Mouse (Mus musculus) lung, embryonic 14.5 days (tissue): ENCODE measurements around the gene Washc1. TPM values are rescaled to one million over a fixed set of nuclear protein-coding genes. Genes with fewer than 3 reads are reported as not detected.

Source experiments
- ATAC-seq: fragments of 200-750 bp; cut with Nextera tagmentation; 2 replicates; pipeline ENCODE4 v1.8.0; 2017; ENCODE audit warnings: mild to moderate bottlenecking, moderate TSS enrichment, moderate library complexity; ENCODE audit not compliant: insufficient read depth
- DNase-seq: peaks from one replicate; pipeline ENCODE4 v3.0.0-alpha.2; 2015
- H3K27ac ChIP-seq: fragments of 300-500 bp; sonication (generic); 2 replicates; pipeline ENCODE4 v1.5.1; 2014; ENCODE audit warnings: low read depth, mild to moderate bottlenecking, moderate library complexity
- H3K27me3 ChIP-seq: fragments of 300-500 bp; sonication (generic); 2 replicates; pipeline ENCODE4 v1.6.1; 2014; ENCODE audit warnings: low read length, control low read depth; ENCODE audit not compliant: insufficient read depth
- H3K36me3 ChIP-seq: fragments of 300-500 bp; sonication (generic); 2 replicates; pipeline ENCODE4 v1.6.1; 2014; ENCODE audit warnings: control low read depth; ENCODE audit not compliant: insufficient read depth
- H3K4me1 ChIP-seq: fragments of 300-500 bp; sonication (generic); 2 replicates; pipeline ENCODE4 v1.6.1; 2014; ENCODE audit warnings: antibody characterized with exemption, control low read depth; ENCODE audit not compliant: insufficient read depth
- H3K4me2 ChIP-seq: fragments of 300-500 bp; sonication (generic); 2 replicates; pipeline ENCODE4 v1.6.1; 2014; ENCODE audit warnings: mild to moderate bottlenecking
- H3K4me3 ChIP-seq: fragments of 300-500 bp; sonication (generic); 2 replicates; pipeline ENCODE4 v1.5.1; 2014; ENCODE audit warnings: low read depth, low read length
- H3K9ac ChIP-seq: fragments of 300-500 bp; sonication (generic); 2 replicates; pipeline ENCODE4 v1.6.1; 2014
- H3K9me3 ChIP-seq: fragments of 300-500 bp; sonication (generic); 2 replicates; pipeline ENCODE4 v1.6.1; 2016; ENCODE audit warnings: low read depth, low read length, control low read depth
- CTCF ChIP-seq: IDR thresholded peaks from 2 replicates; pipeline ENCODE4 v1.5.1; 2016; ENCODE audit warnings: antibody characterized with exemption, low read depth
- WGBS: fragments of 180-500 bp; shearing (Covaris S2); extraction: QIAGEN DNeasy Blood & Tissue Kit; methylation state at CpG from one replicate; pipeline ENCODE4 v1.1.7; 2014; 5-methylcytosine and 5-hydroxymethylcytosine counted together
- polyA plus RNA-seq: library from polyadenylated mRNA; unstranded; fragments of >200 nt; fragmentation: Nextera tagmentation; extraction: Ambion mirVana; gene quantifications from 2 replicates; pipeline ENCODE4 v1.2.1, GENCODE M21; 2014

Washc1 gene
- polyA plus RNA-seq, 1 experiment from 2014 or later: 31.5 TPM

DNA sequence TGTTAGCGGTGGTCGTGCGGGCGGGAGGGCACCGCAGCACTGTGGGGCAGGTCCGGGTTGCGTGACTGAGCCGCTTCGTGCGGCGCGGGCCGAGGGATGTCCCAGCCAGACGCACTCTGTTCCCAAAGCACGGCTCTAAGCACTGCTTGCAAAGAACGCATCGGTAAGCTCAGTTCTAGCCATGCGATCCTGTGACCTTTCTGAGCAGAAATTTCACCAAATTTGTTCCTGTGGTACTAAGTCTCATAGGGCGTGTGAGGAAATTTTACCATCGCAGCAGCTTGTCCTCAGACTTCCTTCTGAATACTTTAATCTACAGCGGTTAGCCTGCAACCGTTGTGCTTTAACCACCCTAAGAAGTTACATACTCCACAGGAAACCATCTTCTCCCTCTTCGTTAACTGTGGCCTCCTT is 33.9 kb upstream of the Washc1 start:
- Histone ChIP-seq H3K36me3 (peaks cover 35% of the 10 kb centered on the region), H3K27me3 (no peaks in the 10 kb centered on the region), H3K4me2 (peak overlapping the region; percentile 89), H3K9me3 (no peaks in the 10 kb centered on the region), H3K4me3 (peak overlapping the region; percentile 95), H3K9ac (peak overlapping the region; percentile 67), H3K4me1 (no peaks in the 10 kb centered on the region), H3K27ac (peak overlapping the region; percentile 83)
- ATAC-seq (peak; percentile 72), DNase-seq (peak; percentile 62)
- WGBS: under 1% methylated on average over 23 of the region's 23 CpGs
- no peak for TF ChIP-seq CTCF

DNA sequence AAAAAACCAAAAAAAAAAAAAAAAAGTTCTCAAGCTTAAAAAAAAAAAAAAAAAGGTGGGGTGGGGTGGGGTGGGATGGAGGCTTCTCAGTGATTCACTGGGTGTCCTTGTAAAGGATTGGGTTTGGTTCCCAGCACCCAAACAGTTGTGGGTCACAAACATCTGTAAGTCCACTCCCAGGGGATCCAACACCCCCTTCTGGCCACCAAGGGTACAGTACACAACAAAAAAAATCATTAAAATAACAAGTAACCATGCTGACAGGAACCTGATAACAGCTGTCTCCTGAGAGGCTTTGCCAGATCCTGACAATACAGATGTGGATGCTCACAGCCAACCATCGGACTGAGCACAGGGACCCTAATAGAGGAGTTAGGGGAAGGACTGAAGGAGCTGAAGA is 26.9 kb upstream of the Washc1 start:
- no peak overlapping the region for H3K9ac ChIP-seq
- H3K9me3 ChIP-seq: no peaks in the 10 kb centered on the region
- no peaks in the 10 kb centered on the region for H3K4me1 ChIP-seq
- H3K4me3 ChIP-seq: no peak overlapping the region
- ATAC-seq (no peak), DNase-seq (peak; percentile 11)
- 48% methylated on average over 1 of the region's 1 CpGs for WGBS
- H3K4me2 ChIP-seq: no peak overlapping the region
- H3K27me3 ChIP-seq: no peaks in the 10 kb centered on the region
- no peak for TF ChIP-seq CTCF
- H3K27ac ChIP-seq: no peak overlapping the region
- peaks cover 63% of the 10 kb centered on the region for H3K36me3 ChIP-seq

DNA sequence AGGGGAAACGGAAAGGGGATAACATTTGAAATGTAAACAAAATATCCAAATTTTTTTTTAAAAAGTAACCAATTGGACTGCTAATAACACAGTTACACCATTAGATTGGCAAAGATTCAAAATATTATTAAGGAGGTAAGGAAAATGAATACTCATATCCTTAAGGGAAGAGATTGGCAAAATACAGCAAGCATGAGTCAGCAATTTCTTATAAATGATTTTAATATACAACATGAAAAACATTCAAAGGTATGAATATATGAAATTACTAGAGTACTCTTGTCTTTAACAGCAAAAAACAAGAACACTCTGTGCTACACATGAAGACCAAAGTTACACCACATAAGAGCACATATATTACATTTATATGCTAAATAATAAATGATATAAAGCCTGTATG is 26.3 kb upstream of the Washc1 start:
- no peak overlapping the region for H3K4me3 ChIP-seq
- no peaks in the 10 kb centered on the region for H3K27me3 ChIP-seq
- ATAC-seq: no peak
- no peak for TF ChIP-seq CTCF
- H3K9me3 ChIP-seq: no peaks in the 10 kb centered on the region
- no peaks in the 10 kb centered on the region for H3K4me1 ChIP-seq
- H3K27ac ChIP-seq: no peak overlapping the region
- no peak for DNase-seq
- peaks cover 61% of the 10 kb centered on the region for H3K36me3 ChIP-seq
- H3K4me2 ChIP-seq: no peak overlapping the region
- no peak overlapping the region for H3K9ac ChIP-seq
- 70% methylated on average over 1 of the region's 1 CpGs for WGBS

DNA sequence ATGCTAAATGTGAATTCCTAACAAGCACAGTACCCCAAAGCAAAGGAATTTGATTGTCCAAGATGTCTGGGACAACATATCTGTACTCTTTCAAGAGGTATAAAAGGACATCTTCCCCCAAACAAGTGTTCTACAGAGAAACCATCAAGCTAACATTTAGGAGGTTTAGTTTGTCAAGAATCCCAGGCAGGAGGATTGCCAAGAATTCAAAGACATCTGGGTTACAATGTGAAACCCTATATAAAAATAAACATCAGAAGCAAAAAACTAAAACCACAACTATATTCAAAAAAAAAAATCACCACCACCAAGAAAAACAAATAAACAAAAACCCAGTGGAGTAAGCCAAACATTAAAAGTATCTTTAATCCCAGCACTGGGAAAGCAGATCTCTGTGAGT is 21.1 kb upstream of the Washc1 start:
- no peak for DNase-seq
- H3K9me3 ChIP-seq: no peaks in the 10 kb centered on the region
- ATAC-seq: no peak
- no peaks in the 10 kb centered on the region for H3K4me1 ChIP-seq
- H3K4me3 ChIP-seq: no peak overlapping the region
- no peaks in the 10 kb centered on the region for H3K27me3 ChIP-seq
- H3K4me2 ChIP-seq: no peak overlapping the region
- no peak overlapping the region for H3K27ac ChIP-seq
- no peak for TF ChIP-seq CTCF
- H3K9ac ChIP-seq: no peak overlapping the region
- peaks cover 47% of the 10 kb centered on the region for H3K36me3 ChIP-seq

DNA sequence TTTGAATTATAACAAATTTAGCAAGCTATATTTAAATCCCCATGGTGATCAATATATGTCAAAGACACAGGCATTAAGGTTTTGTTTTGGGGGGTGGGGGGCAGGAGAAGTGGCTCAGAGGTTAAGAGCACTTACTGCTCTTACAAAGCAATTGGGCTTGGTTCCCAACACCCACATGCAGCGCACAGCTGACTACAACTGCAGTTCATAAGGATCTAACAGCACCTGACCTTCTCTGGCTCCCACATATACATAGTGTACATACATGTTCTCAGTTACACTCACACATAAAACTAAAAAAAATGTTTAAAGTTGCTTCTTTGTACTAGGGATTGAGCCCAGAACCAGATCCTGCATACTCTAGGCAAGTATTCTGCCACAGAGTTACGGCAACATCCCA is 20.0 kb upstream of the Washc1 start:
- TF ChIP-seq CTCF: no peak
- WGBS: 91% methylated on average over 2 of the region's 2 CpGs
- peaks cover 38% of the 10 kb centered on the region for H3K36me3 ChIP-seq
- H3K4me2 ChIP-seq: no peak overlapping the region
- no peaks in the 10 kb centered on the region for H3K27me3 ChIP-seq
- DNase-seq (no peak), ATAC-seq (no peak)
- no peak overlapping the region for H3K9ac ChIP-seq
- H3K27ac ChIP-seq: no peak overlapping the region
- H3K4me3 ChIP-seq: no peak overlapping the region
- no peaks in the 10 kb centered on the region for H3K9me3 ChIP-seq
- no peaks in the 10 kb centered on the region for H3K4me1 ChIP-seq

DNA sequence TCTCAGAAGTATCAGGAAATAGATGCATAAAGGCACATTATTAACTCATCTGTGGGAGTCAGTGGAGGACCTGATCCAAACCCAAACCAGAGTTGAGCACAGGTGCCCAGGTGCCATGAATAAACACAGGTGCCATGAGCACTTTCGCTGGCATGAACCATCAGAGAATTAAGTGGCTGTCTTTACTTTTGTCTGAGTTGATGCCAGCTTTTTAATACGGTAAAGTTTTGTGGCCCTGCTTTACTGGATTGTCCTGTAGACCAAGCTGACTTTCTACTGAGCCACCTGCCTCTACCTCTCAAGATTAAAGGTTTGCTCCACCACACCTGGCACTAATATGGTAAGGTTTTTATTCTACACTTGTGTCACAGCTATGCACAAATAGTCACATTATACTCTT is 19.3 kb upstream of the Washc1 start:
- DNase-seq (no peak), ATAC-seq (no peak)
- Histone ChIP-seq H3K9ac (no peak overlapping the region), H3K4me3 (no peak overlapping the region), H3K36me3 (peaks cover 36% of the 10 kb centered on the region), H3K27ac (no peak overlapping the region), H3K4me2 (no peak overlapping the region), H3K27me3 (no peaks in the 10 kb centered on the region), H3K4me1 (no peaks in the 10 kb centered on the region), H3K9me3 (no peaks in the 10 kb centered on the region)
- WGBS: 91% methylated on average over 2 of the region's 2 CpGs
- TF ChIP-seq CTCF: no peak

DNA sequence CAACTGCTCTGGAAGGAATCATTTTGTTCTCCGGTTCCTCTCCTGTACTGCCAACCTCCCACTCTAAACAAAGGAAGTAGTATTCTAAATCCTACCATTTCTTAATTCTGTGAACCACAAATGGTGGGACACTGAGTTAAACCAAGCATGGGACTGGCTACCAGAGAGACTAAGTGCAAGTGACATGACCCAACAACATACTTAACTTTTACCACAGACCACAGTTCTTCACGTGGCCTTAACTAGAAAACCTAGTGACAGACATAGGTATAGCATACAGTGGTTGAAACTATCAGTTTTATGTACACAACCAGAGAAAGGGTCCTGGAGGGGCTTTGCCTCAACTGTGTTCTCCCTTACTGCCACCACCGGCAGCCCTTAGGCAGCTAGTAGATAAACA is 18.7 kb upstream of the Washc1 start:
- Histone ChIP-seq H3K4me1 (no peaks in the 10 kb centered on the region), H3K9ac (no peak overlapping the region), H3K36me3 (peaks cover 31% of the 10 kb centered on the region), H3K4me2 (no peak overlapping the region), H3K9me3 (no peaks in the 10 kb centered on the region), H3K27ac (no peak overlapping the region), H3K27me3 (no peaks in the 10 kb centered on the region), H3K4me3 (no peak overlapping the region)
- DNase-seq: no peak
- ATAC-seq: no peak
- no peak for TF ChIP-seq CTCF
- 75% methylated on average over 3 of the region's 3 CpGs for WGBS
